Mouse (Mus musculus) midbrain, embryonic 15.5 days (tissue): ENCODE data around the gene Arl16. TPM values are rescaled to one million over a fixed set of nuclear protein-coding genes. Genes with fewer than 3 reads are reported as not detected.
"Not testable (repeated sequence)": the region's sequence is repeated elsewhere in the genome, so short reads cannot be mapped to it uniquely, and the experiment has no call there.

Experiments used
- ATAC-seq: fragments of 200-750 bp; cut with Nextera tagmentation; replicated peaks from 2 replicates; pipeline ENCODE4 v1.8.0; 2017; ENCODE audit warnings: moderate TSS enrichment
- H3K27ac ChIP-seq: fragments of 300-500 bp; sonication (generic); 2 replicates; pipeline ENCODE4 v1.5.1; 2015; ENCODE audit warnings: mild to moderate bottlenecking, inconsistent platforms
- H3K27me3 ChIP-seq: fragments of 300-500 bp; sonication (generic); replicated peaks from 2 replicates; pipeline ENCODE4 v1.6.1; 2015; ENCODE audit warnings: inconsistent platforms
- H3K36me3 ChIP-seq: fragments of 300-500 bp; sonication (generic); replicated peaks from 2 replicates; pipeline ENCODE4 v1.6.1; 2015; ENCODE audit warnings: inconsistent platforms
- H3K4me1 ChIP-seq: fragments of 300-500 bp; sonication (generic); 2 replicates; pipeline ENCODE4 v1.6.1; 2015; ENCODE audit warnings: inconsistent platforms
- H3K4me2 ChIP-seq: fragments of 300-500 bp; sonication (generic); 2 replicates; pipeline ENCODE4 v1.6.1; 2015; ENCODE audit warnings: inconsistent platforms, mild to moderate bottlenecking, moderate library complexity
- H3K4me3 ChIP-seq: fragments of 300-500 bp; sonication (generic); 2 replicates; pipeline ENCODE4 v1.5.1; 2015; ENCODE audit warnings: mild to moderate bottlenecking, inconsistent platforms
- H3K9ac ChIP-seq: fragments of 300-500 bp; sonication (generic); 2 replicates; pipeline ENCODE4 v1.6.1; 2015; ENCODE audit warnings: mild to moderate bottlenecking, inconsistent platforms
- H3K9me3 ChIP-seq: fragments of 300-500 bp; sonication (generic); 2 replicates; pipeline ENCODE4 v1.6.1; 2016; ENCODE audit warnings: inconsistent platforms
- WGBS: fragments of 180-500 bp; shearing (Covaris S2); methylation state at CpG from one replicate; pipeline ENCODE4 v1.1.7; 2015; ENCODE audit warnings: mixed read lengths; 5-methylcytosine and 5-hydroxymethylcytosine counted together
- polyA plus RNA-seq: library from polyadenylated mRNA; unstranded; fragments of >200 nt; fragmentation: Nextera tagmentation; extraction: Ambion mirVana; gene quantifications from 2 replicates; pipeline ENCODE4 v1.2.1, GENCODE M21; 2015

Gene Arl16
- 63.0 and 64.1 TPM in 2 replicates for polyA plus RNA-seq

- peak within 1 kb of the TSS; percentile 85 for H3K4me2 ChIP-seq
- H3K36me3 ChIP-seq: peaks cover 32% of the 10 kb centered on the region
- peak within 1 kb of the TSS; percentile 78 for H3K4me3 ChIP-seq
- peaks cover 35% of the 10 kb centered on the region for H3K4me1 ChIP-seq
- no peaks in the 10 kb centered on the region for H3K9me3 ChIP-seq
- H3K9ac ChIP-seq: peak within 1 kb of the TSS; percentile 92
- under 1% methylated on average over 54 of the region's 54 CpGs for WGBS
- ATAC-seq: peak; percentile 100
- no peaks in the 10 kb centered on the region for H3K27me3 ChIP-seq
- peak within 1 kb of the TSS; percentile 88 for H3K27ac ChIP-seq
These were observed at the start of gene Arl16 for GRCm38 (mm10) chr11:120467051-120467735. Gene Arl16 (minus strand): TSS chr11:120467607.

- H3K36me3 ChIP-seq: no peaks in the 10 kb centered on the region
- no peak for ATAC-seq
- H3K4me1 ChIP-seq: no peaks in the 10 kb centered on the region; the same call in 1 of the 2 replicates
- H3K27ac ChIP-seq: no peak overlapping the region
- H3K9me3 ChIP-seq: no peaks in the 10 kb centered on the region
- WGBS: 72% methylated on average over 4 of the region's 4 CpGs
- no peaks in the 10 kb centered on the region for H3K27me3 ChIP-seq
- no peak overlapping the region for H3K9ac ChIP-seq
- H3K4me3 ChIP-seq: no peak overlapping the region
- no peak overlapping the region for H3K4me2 ChIP-seq
These were observed 49.7 kb upstream of the Arl16 start for GRCm38 (mm10) chr11:120517147-120517546.

- Histone ChIP-seq H3K27me3 (no peaks in the 10 kb centered on the region), H3K9ac (no peak overlapping the region), H3K36me3 (no peaks in the 10 kb centered on the region), H3K4me2 (no peak overlapping the region), H3K4me1 (peaks cover 3% of the 10 kb centered on the region; the same call in 1 of the 2 replicates), H3K27ac (no peak overlapping the region), H3K4me3 (no peak overlapping the region), H3K9me3 (no peaks in the 10 kb centered on the region)
- 17% methylated on average over 17 of the region's 17 CpGs for WGBS
- peak; percentile 37; the same call in 1 of the 2 replicates for ATAC-seq
These were observed 48.2 kb upstream of the Arl16 start for GRCm38 (mm10) chr11:120515611-120516010.

- not testable (repeated sequence) for H3K4me1 ChIP-seq, H3K36me3 ChIP-seq, H3K4me2 ChIP-seq, H3K27me3 ChIP-seq, ATAC-seq, H3K9ac ChIP-seq, H3K9me3 ChIP-seq, H3K27ac ChIP-seq, H3K4me3 ChIP-seq
- 95% methylated on average over 2 of the region's 2 CpGs for WGBS
These were observed 46.9 kb upstream of the Arl16 start for GRCm38 (mm10) chr11:120514262-120514661.

- WGBS: 54% methylated on average over 6 of the region's 6 CpGs
- no peak overlapping the region for H3K27ac ChIP-seq
- no peak overlapping the region for H3K9ac ChIP-seq
These were observed 45.5 kb upstream of the Arl16 start for GRCm38 (mm10) chr11:120512790-120513453.

GRCm38 (mm10) chr11:120510375-120511030 lies 43.1 kb upstream of the Arl16 start:
- Histone ChIP-seq H3K9ac (0 out of 2 replicates have a peak overlapping the region, but pooled peaks have one; percentile 1), H3K27ac (0 out of 2 replicates have a peak overlapping the region, but pooled peaks have one; percentile 9)

More at GRCm38 (mm10) chr11:120512790-120513453, 45.5 kb upstream of the Arl16 start:
- no peaks in the 10 kb centered on the region for H3K9me3 ChIP-seq
- ATAC-seq: no peak
- no peaks in the 10 kb centered on the region for H3K36me3 ChIP-seq
- no peak overlapping the region for H3K4me3 ChIP-seq
- no peak overlapping the region for H3K4me2 ChIP-seq
- H3K27me3 ChIP-seq: no peaks in the 10 kb centered on the region
- H3K4me1 ChIP-seq: peaks cover 3% of the 10 kb centered on the region; the same call in 1 of the 2 replicates

GRCm38 (mm10) chr11:120509940-120510339 lies 42.5 kb upstream of the Arl16 start:
- 35% methylated on average over 4 of the region's 4 CpGs for WGBS
- H3K9ac ChIP-seq: no peak overlapping the region
- H3K9me3 ChIP-seq: no peaks in the 10 kb centered on the region
- no peak overlapping the region for H3K4me2 ChIP-seq
- no peaks in the 10 kb centered on the region for H3K27me3 ChIP-seq
- H3K4me3 ChIP-seq: no peak overlapping the region
- no peak for ATAC-seq
- H3K36me3 ChIP-seq: no peaks in the 10 kb centered on the region
- no peak overlapping the region for H3K27ac ChIP-seq
- 0 out of 2 replicates have a peak, but pooled peaks cover 3% of the 10 kb centered on the region for H3K4me1 ChIP-seq

More at GRCm38 (mm10) chr11:120510375-120511030, 43.1 kb upstream of the Arl16 start:
- no peak for ATAC-seq
- H3K4me3 ChIP-seq: 0 out of 2 replicates have a peak overlapping the region, but pooled peaks have one; percentile 7
- H3K27me3 ChIP-seq: no peaks in the 10 kb centered on the region
- peak overlapping the region; percentile 34 for H3K4me2 ChIP-seq
- WGBS: 2% methylated on average over 16 of the region's 16 CpGs
- H3K9me3 ChIP-seq: no peaks in the 10 kb centered on the region
- 0 out of 2 replicates have a peak, but pooled peaks cover 3% of the 10 kb centered on the region for H3K4me1 ChIP-seq
- no peaks in the 10 kb centered on the region for H3K36me3 ChIP-seq

GRCm38 (mm10) chr11:120508290-120508870 lies 41.0 kb upstream of the Arl16 start:
- WGBS: 87% methylated on average over 9 of the region's 9 CpGs
- H3K4me3 ChIP-seq: no peak overlapping the region
- no peaks in the 10 kb centered on the region for H3K9me3 ChIP-seq
- H3K27me3 ChIP-seq: no peaks in the 10 kb centered on the region
- no peak for ATAC-seq
- 0 out of 2 replicates have a peak, but pooled peaks cover 3% of the 10 kb centered on the region for H3K4me1 ChIP-seq
- H3K36me3 ChIP-seq: no peaks in the 10 kb centered on the region
- no peak overlapping the region for H3K9ac ChIP-seq
- H3K27ac ChIP-seq: no peak overlapping the region
- no peak overlapping the region for H3K4me2 ChIP-seq

- Histone ChIP-seq H3K9ac (no peak overlapping the region), H3K27ac (no peak overlapping the region), H3K27me3 (no peaks in the 10 kb centered on the region), H3K4me3 (no peak overlapping the region), H3K4me1 (0 out of 2 replicates have a peak, but pooled peaks cover 3% of the 10 kb centered on the region), H3K36me3 (no peaks in the 10 kb centered on the region), H3K9me3 (no peaks in the 10 kb centered on the region), H3K4me2 (no peak overlapping the region)
- WGBS: 79% methylated on average over 13 of the region's 13 CpGs
- no peak for ATAC-seq
These were observed 40.3 kb upstream of the Arl16 start for GRCm38 (mm10) chr11:120507611-120508289.

- H3K27me3 ChIP-seq: no peaks in the 10 kb centered on the region
- no peak for ATAC-seq
- no peak overlapping the region for H3K9ac ChIP-seq
- no peak overlapping the region for H3K27ac ChIP-seq
- H3K36me3 ChIP-seq: no peaks in the 10 kb centered on the region
- no peak overlapping the region for H3K4me3 ChIP-seq
- H3K4me1 ChIP-seq: 0 out of 2 replicates have a peak, but pooled peaks cover 3% of the 10 kb centered on the region
- H3K4me2 ChIP-seq: no peak overlapping the region
- WGBS: 56% methylated on average over 4 of the region's 4 CpGs
- H3K9me3 ChIP-seq: no peaks in the 10 kb centered on the region
These were observed 39.5 kb upstream of the Arl16 start for GRCm38 (mm10) chr11:120506899-120507298.

GRCm38 (mm10) chr11:120505661-120506060 lies 38.3 kb upstream of the Arl16 start:
- Histone ChIP-seq H3K4me2 (no peak overlapping the region), H3K4me3 (no peak overlapping the region), H3K36me3 (no peaks in the 10 kb centered on the region), H3K9me3 (no peaks in the 10 kb centered on the region), H3K9ac (no peak overlapping the region), H3K27me3 (no peaks in the 10 kb centered on the region), H3K27ac (no peak overlapping the region), H3K4me1 (0 out of 2 replicates have a peak, but pooled peaks cover 1% of the 10 kb centered on the region)
- 94% methylated on average over 3 of the region's 3 CpGs for WGBS
- ATAC-seq: no peak
